Comparison of ENCODE assay signal across 8 mouse cellular contexts in the genomic region with DNA sequence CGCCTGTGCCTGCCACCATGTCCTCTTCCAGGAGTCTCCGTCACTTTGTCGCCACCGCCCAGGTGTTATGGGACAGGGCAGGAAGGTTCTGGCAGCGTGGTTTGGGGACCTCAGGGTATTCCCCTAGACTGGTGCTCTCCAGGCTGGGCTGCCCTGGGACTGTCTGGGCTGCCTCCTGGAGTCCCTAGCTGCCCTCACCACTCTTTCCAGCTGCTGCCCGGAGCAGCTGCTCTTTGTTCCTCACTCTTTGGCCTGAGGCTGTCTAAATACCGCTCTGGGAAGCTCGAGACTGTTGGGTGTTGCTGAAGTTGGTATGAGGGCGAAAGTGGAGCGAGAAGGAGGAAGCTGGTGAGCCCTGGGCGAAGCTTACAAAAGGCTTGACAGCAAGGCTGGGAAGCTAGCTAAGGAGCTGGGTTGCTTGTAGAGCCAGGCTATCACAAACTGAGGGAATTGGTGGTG. TPM values are rescaled to one million over a fixed set of nuclear protein-coding genes. Genes with fewer than 3 reads are reported as not detected.
DNase-seq lines count a peak whose midpoint lies in the region; ATAC-seq and TF ChIP-seq lines count a peak whose summit lies in the region.

No protein-coding gene starts in this region.

- peak; percentile 58 for DNase-seq in adrenal gland, adult 2 months
- DNase-seq in adrenal gland, adult 18-20 months (ENCODE audit: low spot score in 2 of 2): no peak
- DNase-seq in heart, postnatal 0 days (ENCODE audit: low spot score): no peak
- DNase-seq in limb, embryonic 11.5 days (ENCODE audit: low spot score): peak; percentile 55
- DNase-seq in midbrain, embryonic 10.5 days (ENCODE audit: low spot score): peak; percentile 19
- DNase-seq in ovary, adult 18-20 months (ENCODE audit: low spot score): no peak
- DNase-seq in MN1 (ENCODE audit: low spot score): no peak

- no peaks in the 10 kb centered on the region for H3K36me3 ChIP-seq in embryonic facial prominence, embryonic 12.5 days
- H3K36me3 ChIP-seq in heart, postnatal 0 days (replicated peaks; ENCODE audit: control insufficient read depth, insufficient read depth, low read length): no peaks in the 10 kb centered on the region
- no peaks in the 10 kb centered on the region; the same call in 1 of the 2 replicates for H3K36me3 ChIP-seq in limb, embryonic 11.5 days (ENCODE audit: control insufficient read depth, insufficient read depth, low read length)
- peaks cover 64% of the 10 kb centered on the region for H3K36me3 ChIP-seq in midbrain, embryonic 10.5 days

- H3K9ac ChIP-seq in embryonic facial prominence, embryonic 12.5 days: peak overlapping the region; percentile 60; the same call in 1 of the 2 replicates
- peak overlapping the region; percentile 60 for H3K9ac ChIP-seq in heart, postnatal 0 days (replicated peaks; ENCODE audit: low read depth, low read length)
- H3K9ac ChIP-seq in limb, embryonic 11.5 days (ENCODE audit: low read length): peak overlapping the region; percentile 72

- H3K27me3 ChIP-seq in embryonic facial prominence, embryonic 12.5 days: no peaks in the 10 kb centered on the region
- H3K27me3 ChIP-seq in heart, postnatal 0 days (ENCODE audit: control insufficient read depth, insufficient read depth, low read length): no peaks in the 10 kb centered on the region
- no peaks in the 10 kb centered on the region for H3K27me3 ChIP-seq in limb, embryonic 11.5 days (ENCODE audit: control insufficient read depth, insufficient read depth, low read length)
- H3K27me3 ChIP-seq in midbrain, embryonic 10.5 days (ENCODE audit: low read depth, poor library complexity, severe bottlenecking): peaks cover 17% of the 10 kb centered on the region

- TF ChIP-seq EP300 in heart, postnatal 0 days (IDR thresholded peaks at IDR 0.05; ENCODE audit: low read depth): no peak

- peak; percentile 70; the same call in 1 of the 2 replicates for ATAC-seq in embryonic facial prominence, embryonic 12.5 days (ENCODE audit: insufficient number of reproducible peaks, insufficient read depth, low FRiP score, low TSS enrichment)
- ATAC-seq in heart, postnatal 0 days (ENCODE audit: insufficient read depth, low read depth): peak; percentile 48
- peak; percentile 66 for ATAC-seq in limb, embryonic 11.5 days (ENCODE audit: insufficient number of reproducible peaks, low FRiP score, low TSS enrichment, low read depth)

- H3K9me3 ChIP-seq in embryonic facial prominence, embryonic 12.5 days: no peaks in the 10 kb centered on the region
- no peaks in the 10 kb centered on the region for H3K9me3 ChIP-seq in heart, postnatal 0 days (replicated peaks; ENCODE audit: control insufficient read depth, low read length)
- H3K9me3 ChIP-seq in limb, embryonic 11.5 days (ENCODE audit: control insufficient read depth, low read length): no peaks in the 10 kb centered on the region
- H3K9me3 ChIP-seq in midbrain, embryonic 10.5 days (replicated peaks): no peaks in the 10 kb centered on the region

- peak overlapping the region; percentile 90 for H3K4me2 ChIP-seq in embryonic facial prominence, embryonic 12.5 days (replicated peaks)
- peak overlapping the region; percentile 82 for H3K4me2 ChIP-seq in heart, postnatal 0 days (ENCODE audit: low read depth, low read length)
- peak overlapping the region; percentile 94 for H3K4me2 ChIP-seq in limb, embryonic 11.5 days (ENCODE audit: low read depth, severe bottlenecking)

- 26% methylated on average over 11 of the region's 11 CpGs for WGBS in embryonic facial prominence, embryonic 12.5 days
- WGBS in heart, postnatal 0 days: 30% methylated on average over 11 of the region's 11 CpGs
- 28% methylated on average over 11 of the region's 11 CpGs for WGBS in limb, embryonic 11.5 days
- WGBS in midbrain, embryonic 10.5 days: 48% methylated on average over 11 of the region's 11 CpGs

- peak overlapping the region; percentile 50 for H3K4me3 ChIP-seq in embryonic facial prominence, embryonic 12.5 days
- H3K4me3 ChIP-seq in heart, postnatal 0 days (ENCODE audit: low read depth, low read length): peak overlapping the region; percentile 57
- H3K4me3 ChIP-seq in limb, embryonic 11.5 days (ENCODE audit: low read depth, low read length): peak overlapping the region; percentile 41
- H3K4me3 ChIP-seq in midbrain, embryonic 10.5 days: peak overlapping the region; percentile 56

- H3K4me1 ChIP-seq in embryonic facial prominence, embryonic 12.5 days: peaks cover 14% of the 10 kb centered on the region
- peaks cover 12% of the 10 kb centered on the region for H3K4me1 ChIP-seq in heart, postnatal 0 days (ENCODE audit: control insufficient read depth, insufficient read depth)
- peaks cover 13% of the 10 kb centered on the region for H3K4me1 ChIP-seq in limb, embryonic 11.5 days (ENCODE audit: control insufficient read depth, insufficient read depth, low read length)
- H3K4me1 ChIP-seq in midbrain, embryonic 10.5 days: peaks cover 22% of the 10 kb centered on the region

- no peak overlapping the region for H3K27ac ChIP-seq in embryonic facial prominence, embryonic 12.5 days
- no peak overlapping the region for H3K27ac ChIP-seq in heart, postnatal 0 days (ENCODE audit: low read depth)
- no peak overlapping the region for H3K27ac ChIP-seq in limb, embryonic 11.5 days (replicated peaks; ENCODE audit: low read depth, low read length)
- peak overlapping the region; percentile 70 for H3K27ac ChIP-seq in midbrain, embryonic 10.5 days (replicated peaks)

- no peak for TF ChIP-seq CTCF in heart, postnatal 0 days (IDR thresholded peaks at IDR 0.05; ENCODE audit: low read depth)

RNA-seq across cellular contexts. Expression of a gene that starts 32.7 kb away (rescaled TPM):
- total RNA-seq in adrenal gland, adult 2 months (2021): 100 to 1,000 TPM; 105 to 127 TPM
- 20.4 and 31.8 TPM in 2 replicates for polyA plus RNA-seq in adrenal gland, adult 2 months (2012; rRNA removed)
- total RNA-seq in adrenal gland, adult 18-20 months (2021): 100 to 1,000 TPM in 1 of 2 experiments, 10 to 100 TPM in 1; 81.3 to 105 TPM
- polyA plus RNA-seq in embryonic facial prominence, embryonic 12.5 days (2016; fragmentation: Nextera tagmentation; extraction: Ambion mirVana): 24.5 and 26.5 TPM in 2 replicates
- total RNA-seq in heart, postnatal 0 days (2014; rRNA removed; ENCODE audit: low replicate concordance): 5.5 and 8.8 TPM in 2 replicates
- polyA plus RNA-seq in heart, postnatal 0 days (2015; fragmentation: Nextera tagmentation; extraction: Ambion mirVana): 8.5 and 10.0 TPM in 2 replicates
- 18.3 and 21.4 TPM in 2 replicates for polyA plus RNA-seq in limb, embryonic 11.5 days (2014; fragmentation: Nextera tagmentation; extraction: Ambion mirVana)
- polyA plus RNA-seq in midbrain, embryonic 10.5 days (2016; fragmentation: Nextera tagmentation; extraction: Ambion mirVana): 20.7 and 24.1 TPM in 2 replicates

Comparison
In these comparisons a context has a peak if more than half of its experiments do, and no peak if none do; other contexts are left out.
1. DNase-seq: peak in adrenal gland, adult 2 months (single experiment), limb, embryonic 11.5 days (single experiment) and midbrain, embryonic 10.5 days (single experiment); none in adrenal gland, adult 18-20 months (0 of 2), heart, postnatal 0 days (single experiment), ovary, adult 18-20 months (single experiment) and MN1 (single experiment).
2. Peak in every context shown above with its lines, with median percentiles within 50 percentile points of each other: ATAC-seq, H3K4me2 ChIP-seq, H3K4me3 ChIP-seq and H3K9ac ChIP-seq.